Mouse (Mus musculus) forebrain, embryonic 10.5 days (tissue): ENCODE measurements around the gene Eif4ebp2. TPM values are rescaled to one million over a fixed set of nuclear protein-coding genes. Genes with fewer than 3 reads are reported as not detected.

Experiments
- DNase-seq: peaks from one replicate; pipeline ENCODE4 v3.0.0-alpha.2; 2017; ENCODE audit warnings: low spot score; ENCODE audit errors: extremely low spot score
- H3K27ac ChIP-seq: fragments of 300-500 bp; sonication (generic); 2 replicates; pipeline ENCODE4 v1.5.1; 2016; ENCODE audit warnings: mild to moderate bottlenecking
- H3K27me3 ChIP-seq: fragments of 300-500 bp; sonication (generic); 2 replicates; pipeline ENCODE4 v1.6.1; 2016; ENCODE audit warnings: mild to moderate bottlenecking; ENCODE audit not compliant: poor library complexity, severe bottlenecking
- H3K36me3 ChIP-seq: fragments of 300-500 bp; sonication (generic); replicated peaks from 2 replicates; pipeline ENCODE4 v1.6.1; 2016; ENCODE audit warnings: mild to moderate bottlenecking, moderate library complexity
- H3K4me1 ChIP-seq: fragments of 300-500 bp; sonication (generic); 2 replicates; pipeline ENCODE4 v1.6.1; 2016
- H3K4me3 ChIP-seq: fragments of 300-500 bp; sonication (generic); 2 replicates; pipeline ENCODE4 v1.5.1; 2016; ENCODE audit warnings: mild to moderate bottlenecking, moderate library complexity
- H3K9me3 ChIP-seq: fragments of 300-500 bp; sonication (generic); 2 replicates; pipeline ENCODE4 v1.6.1; 2016; ENCODE audit warnings: mild to moderate bottlenecking, moderate library complexity
- WGBS: fragments of 180-500 bp; shearing (Covaris S2); methylation state at CpG from one replicate; pipeline ENCODE4 v1.1.7; 2016; 5-methylcytosine and 5-hydroxymethylcytosine counted together
- polyA plus RNA-seq: library from polyadenylated mRNA; unstranded; fragments of >200 nt; fragmentation: Nextera tagmentation; extraction: Ambion mirVana; gene quantifications from 2 replicates; pipeline ENCODE4 v1.2.1, GENCODE M21; 2016

Eif4ebp2 gene
- polyA plus RNA-seq, 1 experiment from 2014 or later = 104 TPM

DNA sequence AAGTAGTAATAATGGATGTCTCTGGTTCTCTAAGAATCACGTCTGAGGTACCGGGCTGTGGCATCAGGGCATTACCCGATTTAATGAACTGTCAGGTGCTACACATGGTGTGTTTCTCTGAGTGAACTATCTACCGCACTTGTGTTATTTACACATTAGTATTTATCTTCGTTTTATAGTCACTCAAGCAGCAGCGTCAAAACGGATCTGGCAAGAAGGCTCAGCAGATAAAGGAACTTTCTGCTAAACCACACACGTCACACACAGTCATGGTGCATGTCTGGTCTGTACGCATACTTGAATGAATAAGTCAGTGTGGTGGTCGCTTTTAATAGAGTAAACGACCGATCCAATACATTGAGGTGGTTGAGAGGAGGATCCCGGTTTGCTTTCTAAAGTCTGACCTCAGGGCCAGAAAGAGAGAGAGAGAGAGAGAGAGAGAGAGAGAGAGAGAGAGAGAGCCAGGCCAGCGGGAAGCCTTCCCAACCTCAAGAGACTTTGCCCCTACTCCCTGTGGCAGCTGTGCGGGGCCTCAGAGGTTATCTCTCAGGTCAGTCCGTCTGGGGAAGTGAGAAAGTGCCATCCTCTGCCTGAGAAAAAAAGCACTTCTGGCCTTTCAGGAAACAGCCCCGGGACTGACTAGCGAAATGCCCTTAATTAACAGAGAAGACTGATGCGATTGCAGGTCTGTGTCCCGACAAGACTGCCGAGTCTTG lies 39.4 kb downstream of the Eif4ebp2 start:
- H3K27me3 ChIP-seq = peaks cover 46% of the 10 kb centered on the region
- no peaks in the 10 kb centered on the region for H3K9me3 ChIP-seq
- H3K36me3 ChIP-seq = no peaks in the 10 kb centered on the region
- H3K4me3 ChIP-seq = no peak overlapping the region
- no peak overlapping the region for H3K27ac ChIP-seq
- peaks cover 40% of the 10 kb centered on the region for H3K4me1 ChIP-seq
- WGBS = 66% methylated on average over 21 of the region's 21 CpGs
- DNase-seq = no peak

DNA sequence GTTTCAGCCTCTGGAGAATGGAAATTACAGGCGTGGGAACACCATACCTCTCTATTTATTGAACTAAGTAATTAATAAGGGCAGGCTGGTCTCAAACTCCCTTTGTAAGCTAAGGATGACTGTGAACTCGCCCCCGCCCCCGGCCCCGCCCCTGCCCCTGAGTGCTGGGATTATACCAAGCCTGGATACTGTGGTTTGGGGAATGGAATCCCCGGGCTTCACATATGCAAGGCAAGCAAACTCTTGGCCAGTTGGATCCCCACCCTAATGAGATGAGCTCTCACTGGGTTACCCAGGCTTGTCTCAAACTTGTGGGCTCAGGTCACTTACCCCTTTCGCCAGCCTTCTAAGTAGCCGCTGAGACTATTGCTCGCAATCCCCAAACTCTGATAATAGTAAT lies 42.3 kb downstream of the Eif4ebp2 start:
- peaks cover 37% of the 10 kb centered on the region for H3K4me1 ChIP-seq
- no peaks in the 10 kb centered on the region for H3K9me3 ChIP-seq
- no peak overlapping the region for H3K4me3 ChIP-seq
- DNase-seq = peak; percentile 39
- peaks cover 33% of the 10 kb centered on the region for H3K27me3 ChIP-seq
- H3K36me3 ChIP-seq = no peaks in the 10 kb centered on the region
- H3K27ac ChIP-seq = peak overlapping the region; percentile 63; the same call in 1 of the 2 replicates
- WGBS = 25% methylated on average over 9 of the region's 9 CpGs

GRCm38 (mm10) chr10:61409776-61410175 lies 42.7 kb downstream of the Eif4ebp2 start:
- Histone ChIP-seq H3K27ac (peak overlapping the region; percentile 63), H3K4me3 (no peak overlapping the region), H3K4me1 (peaks cover 37% of the 10 kb centered on the region), H3K36me3 (no peaks in the 10 kb centered on the region), H3K27me3 (peaks cover 29% of the 10 kb centered on the region), H3K9me3 (no peaks in the 10 kb centered on the region)
- DNase-seq = no peak
- WGBS = 2% methylated on average over 4 of the region's 4 CpGs

DNA sequence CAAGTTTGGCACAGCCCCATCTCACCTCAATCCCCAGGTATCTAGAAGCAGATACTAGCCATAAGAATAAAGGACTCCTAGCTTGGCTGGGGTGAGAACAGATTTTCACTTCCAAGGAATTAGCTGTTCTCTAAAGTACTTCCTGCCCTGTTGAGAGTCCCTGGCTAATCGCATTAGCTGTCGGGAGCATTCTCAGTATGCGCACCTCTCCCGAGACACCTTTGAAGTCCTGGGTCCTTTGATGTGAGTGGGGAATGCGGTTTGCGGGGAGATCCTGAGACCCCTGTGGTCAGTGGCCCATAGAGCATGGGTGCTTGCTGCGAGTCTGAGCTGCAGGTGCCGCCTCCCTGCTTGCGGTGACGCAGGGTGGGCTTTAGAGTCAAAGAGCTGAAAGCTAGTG lies 46.5 kb downstream of the Eif4ebp2 start:
- Histone ChIP-seq H3K4me3 (no peak overlapping the region), H3K9me3 (no peaks in the 10 kb centered on the region), H3K27ac (no peak overlapping the region), H3K36me3 (no peaks in the 10 kb centered on the region), H3K27me3 (peaks cover 26% of the 10 kb centered on the region), H3K4me1 (peaks cover 29% of the 10 kb centered on the region)
- WGBS = 7% methylated on average over 10 of the region's 10 CpGs
- no peak for DNase-seq

- WGBS = 96% methylated on average over 2 of the region's 2 CpGs
- no peaks in the 10 kb centered on the region for H3K36me3 ChIP-seq
- no peak overlapping the region for H3K4me3 ChIP-seq
- no peak for DNase-seq
- peaks cover 14% of the 10 kb centered on the region for H3K27me3 ChIP-seq
- H3K27ac ChIP-seq = no peak overlapping the region
- H3K4me1 ChIP-seq = peaks cover 13% of the 10 kb centered on the region
- H3K9me3 ChIP-seq = no peaks in the 10 kb centered on the region
Observed at GRCm38 (mm10) chr10:61402911-61403310, 49.5 kb downstream of the Eif4ebp2 start.

DNA sequence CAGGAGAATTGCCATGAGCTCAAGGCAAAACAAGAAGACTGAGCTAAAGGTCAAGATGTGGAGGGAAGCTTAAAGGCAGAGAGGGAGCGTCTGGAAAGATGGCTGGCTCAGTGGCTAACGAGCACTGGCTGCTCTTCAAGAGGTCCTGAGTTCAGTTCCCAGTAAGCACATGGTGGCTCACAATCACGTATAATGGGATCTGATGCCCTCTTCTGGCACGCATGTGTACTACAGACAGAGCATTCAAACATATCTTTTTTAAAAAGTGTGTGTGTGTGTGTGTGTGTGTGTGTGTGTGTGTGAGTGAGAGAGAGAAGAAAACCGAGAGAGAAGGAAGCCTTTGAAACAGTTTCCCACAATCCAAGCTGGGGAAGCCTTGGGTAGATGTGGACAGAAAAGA lies 50.0 kb downstream of the Eif4ebp2 start:
- Histone ChIP-seq H3K27ac (no peak overlapping the region), H3K9me3 (no peaks in the 10 kb centered on the region), H3K36me3 (no peaks in the 10 kb centered on the region), H3K4me3 (no peak overlapping the region), H3K4me1 (peaks cover 14% of the 10 kb centered on the region), H3K27me3 (peaks cover 11% of the 10 kb centered on the region)
- no peak for DNase-seq
- WGBS = 70% methylated on average over 5 of the region's 5 CpGs

DNA sequence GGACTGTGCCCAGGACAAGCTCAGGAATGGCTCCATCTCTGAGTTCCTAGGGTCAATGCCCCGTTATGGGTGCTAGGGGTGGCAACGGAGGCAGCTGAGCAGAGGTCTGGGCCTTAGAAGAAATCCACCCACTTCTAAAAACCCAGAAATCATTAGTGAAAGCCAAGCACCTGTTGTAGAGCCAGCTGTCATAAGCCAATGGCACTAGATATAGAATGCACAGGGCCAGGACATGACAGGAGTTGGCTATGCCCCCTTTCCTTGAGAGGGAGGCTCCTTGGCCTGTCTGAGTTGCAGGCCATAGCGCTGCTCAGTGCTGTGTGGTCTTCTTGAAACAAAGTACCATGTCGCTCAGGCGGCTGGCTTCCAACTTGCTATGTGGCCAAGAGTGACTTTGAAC lies 52.1 kb downstream of the Eif4ebp2 start:
- Histone ChIP-seq H3K36me3 (no peaks in the 10 kb centered on the region), H3K27me3 (peaks cover 2% of the 10 kb centered on the region), H3K9me3 (no peaks in the 10 kb centered on the region), H3K27ac (no peak overlapping the region), H3K4me1 (peaks cover 8% of the 10 kb centered on the region), H3K4me3 (no peak overlapping the region)
- WGBS = 93% methylated on average over 5 of the region's 5 CpGs
- DNase-seq = no peak

GRCm38 (mm10) chr10:61399156-61399734 lies 53.2 kb downstream of the Eif4ebp2 start:
- Histone ChIP-seq H3K9me3 (no peaks in the 10 kb centered on the region), H3K4me1 (peaks cover 15% of the 10 kb centered on the region), H3K27ac (no peak overlapping the region), H3K27me3 (no peaks in the 10 kb centered on the region), H3K36me3 (no peaks in the 10 kb centered on the region), H3K4me3 (no peak overlapping the region)
- WGBS = 30% methylated on average over 13 of the region's 13 CpGs
- DNase-seq = peak; percentile 84

- Histone ChIP-seq H3K36me3 (no peaks in the 10 kb centered on the region), H3K9me3 (no peaks in the 10 kb centered on the region), H3K27me3 (no peaks in the 10 kb centered on the region), H3K27ac (no peak overlapping the region), H3K4me1 (peaks cover 15% of the 10 kb centered on the region), H3K4me3 (no peak overlapping the region)
- WGBS = 62% methylated on average over 3 of the region's 3 CpGs
- no peak for DNase-seq
Observed at GRCm38 (mm10) chr10:61398125-61398524, 54.3 kb downstream of the Eif4ebp2 start.

DNA sequence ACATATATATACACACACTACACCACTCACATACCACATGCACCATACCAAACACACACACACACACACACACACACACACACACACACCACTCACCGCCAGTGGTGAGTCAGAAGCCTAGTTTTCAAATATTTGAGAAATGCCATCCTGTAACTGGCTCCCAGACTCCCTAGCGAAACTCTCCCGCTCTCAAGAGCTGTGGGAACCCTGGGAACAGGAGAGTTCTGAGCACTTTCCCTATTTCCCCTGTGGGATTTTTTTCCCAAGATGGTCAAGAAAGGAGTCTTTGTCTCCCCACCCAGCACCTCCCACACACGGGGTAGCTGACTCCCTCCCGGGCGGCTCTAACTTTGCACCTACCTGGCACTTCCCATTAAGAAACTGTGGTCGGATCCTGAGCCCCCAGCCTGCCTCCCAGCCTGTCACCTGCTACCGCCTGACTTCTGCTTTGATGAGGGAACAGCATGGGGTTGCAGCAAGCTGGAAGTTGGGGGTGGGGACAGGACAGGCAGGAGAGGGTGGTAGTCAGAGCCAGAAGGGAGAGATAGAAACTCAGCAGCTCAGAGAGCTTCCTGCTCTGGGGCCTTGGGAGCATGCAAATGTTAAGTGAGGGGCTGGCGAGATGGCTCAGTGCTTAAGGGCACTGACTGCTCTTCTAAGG lies 57.9 kb downstream of the Eif4ebp2 start:
- Histone ChIP-seq H3K27me3 (no peaks in the 10 kb centered on the region), H3K36me3 (no peaks in the 10 kb centered on the region), H3K9me3 (no peaks in the 10 kb centered on the region), H3K4me3 (no peak overlapping the region), H3K27ac (peak overlapping the region; percentile 66), H3K4me1 (peaks cover 15% of the 10 kb centered on the region)
- DNase-seq = no peak
- 22% methylated on average over 9 of the region's 9 CpGs for WGBS

- H3K27ac ChIP-seq = no peak overlapping the region
- peaks cover 15% of the 10 kb centered on the region for H3K4me1 ChIP-seq
- no peaks in the 10 kb centered on the region for H3K9me3 ChIP-seq
- no peak for DNase-seq
- no peak overlapping the region for H3K4me3 ChIP-seq
- H3K27me3 ChIP-seq = no peaks in the 10 kb centered on the region
- 58% methylated on average over 4 of the region's 4 CpGs for WGBS
- H3K36me3 ChIP-seq = no peaks in the 10 kb centered on the region
Observed at GRCm38 (mm10) chr10:61392584-61392983, 59.9 kb downstream of the Eif4ebp2 start.

DNA sequence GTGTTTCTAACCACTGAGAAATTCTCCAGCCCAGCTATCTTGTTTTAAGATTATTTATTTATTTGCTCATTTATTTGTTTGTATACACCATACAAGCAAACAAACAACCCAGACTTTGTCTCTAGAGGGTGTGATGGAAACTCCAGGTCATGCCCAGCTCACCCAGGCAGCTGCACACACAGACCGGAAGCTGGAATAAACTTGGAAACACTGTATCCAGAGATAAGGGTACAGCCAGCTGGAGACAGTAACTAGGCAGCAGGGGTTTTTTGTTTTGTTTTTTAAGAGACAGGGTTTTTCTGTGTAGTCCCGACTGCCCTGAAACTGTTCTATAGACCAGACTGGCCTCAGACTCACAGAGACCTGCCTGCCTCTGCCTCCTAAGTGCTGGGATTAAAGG lies 62.3 kb downstream of the Eif4ebp2 start:
- Histone ChIP-seq H3K4me1 (peaks cover 15% of the 10 kb centered on the region), H3K27me3 (peaks cover 12% of the 10 kb centered on the region), H3K36me3 (no peaks in the 10 kb centered on the region), H3K27ac (no peak overlapping the region), H3K9me3 (no peaks in the 10 kb centered on the region), H3K4me3 (no peak overlapping the region)
- 90% methylated on average over 2 of the region's 2 CpGs for WGBS
- DNase-seq = no peak

DNA sequence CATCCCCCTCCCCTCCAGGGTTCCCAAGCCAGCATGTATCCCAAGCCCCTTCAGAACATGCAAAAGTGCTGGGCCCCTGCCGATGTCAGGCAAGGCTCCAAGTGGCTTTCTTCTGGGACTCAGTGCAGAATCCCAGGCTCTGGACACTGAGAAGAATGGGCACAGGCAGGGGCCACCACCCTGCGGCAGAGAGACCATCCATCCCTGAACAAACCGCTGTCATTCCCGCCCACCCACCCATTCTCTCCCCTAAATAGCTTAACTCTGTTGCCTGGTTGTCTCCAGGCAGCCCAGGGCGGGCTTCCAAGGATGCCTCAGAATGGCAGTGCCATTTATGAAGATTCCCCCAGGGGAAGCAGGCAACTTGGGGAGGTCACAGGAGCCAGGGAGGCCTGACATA lies 63.4 kb downstream of the Eif4ebp2 start:
- no peak for DNase-seq
- no peak overlapping the region for H3K27ac ChIP-seq

More for the DNA sequence above, 63.4 kb downstream of the Eif4ebp2 start:
- Histone ChIP-seq H3K27me3 (peaks cover 23% of the 10 kb centered on the region), H3K36me3 (no peaks in the 10 kb centered on the region), H3K9me3 (no peaks in the 10 kb centered on the region), H3K4me3 (no peak overlapping the region), H3K4me1 (peaks cover 11% of the 10 kb centered on the region)
- WGBS = 56% methylated on average over 5 of the region's 5 CpGs
